Mouse (Mus musculus): ENCODE results near the gene 1110059G10Rik.

GRCm38 (mm10) chr9:122901047-122901446 is 49.8 kb downstream of the 1110059G10Rik start:
- TF ChIP-seq CTCF (IDR thresholded peaks at IDR 0.05; ENCODE audit: control insufficient read depth, insufficient read depth, low read length) (no peak), POLR2A (IDR thresholded peaks at IDR 0.05; ENCODE audit: borderline replicate concordance, control insufficient read depth, low read depth, low read length) (no peak)

Data from bone marrow, adult 2 months (tissue).